Mouse (Mus musculus): ENCODE data around the gene E130116L18Rik.

- TF ChIP-seq CTCF (conservative IDR thresholded peaks at IDR 0.05; ENCODE audit: low read length): no peak
- no peak for TF ChIP-seq NANOG (IDR thresholded peaks at IDR 0.05; ENCODE audit: borderline replicate concordance, low read length)
Observed at GRCm38 (mm10) chr5:25256686-25257085, 33.7 kb upstream of the E130116L18Rik start.
